Mouse (Mus musculus): Measurements from ENCODE around the gene Apaf1. TPM values are rescaled to one million over a fixed set of nuclear protein-coding genes. Genes with fewer than 3 reads are reported as not detected.

Gene Apaf1
- polyA plus RNA-seq, 1 experiment from 2014 or later = 6.8 TPM

- Histone ChIP-seq H3K9ac (no peak overlapping the region), H3K9me3 (replicated peaks) (no peaks in the 10 kb centered on the region), H3K4me3 (replicated peaks) (no peak overlapping the region), H3K4me2 (no peak overlapping the region), H3K27ac (no peak overlapping the region), H3K36me3 (no peaks in the 10 kb centered on the region), H3K4me1 (replicated peaks) (peaks cover 9% of the 10 kb centered on the region), H3K27me3 (peaks cover 51% of the 10 kb centered on the region)
- ATAC-seq (ENCODE audit: low read depth) = no peak
- no peak for DNase-seq
- WGBS (ENCODE audit: insufficient replicate concordance) = 35% methylated on average over 4 of the region's 4 CpGs
Observed at GRCm38 (mm10) chr10:90970560-90970959, 112.0 kb downstream of the Apaf1 start.

DNA sequence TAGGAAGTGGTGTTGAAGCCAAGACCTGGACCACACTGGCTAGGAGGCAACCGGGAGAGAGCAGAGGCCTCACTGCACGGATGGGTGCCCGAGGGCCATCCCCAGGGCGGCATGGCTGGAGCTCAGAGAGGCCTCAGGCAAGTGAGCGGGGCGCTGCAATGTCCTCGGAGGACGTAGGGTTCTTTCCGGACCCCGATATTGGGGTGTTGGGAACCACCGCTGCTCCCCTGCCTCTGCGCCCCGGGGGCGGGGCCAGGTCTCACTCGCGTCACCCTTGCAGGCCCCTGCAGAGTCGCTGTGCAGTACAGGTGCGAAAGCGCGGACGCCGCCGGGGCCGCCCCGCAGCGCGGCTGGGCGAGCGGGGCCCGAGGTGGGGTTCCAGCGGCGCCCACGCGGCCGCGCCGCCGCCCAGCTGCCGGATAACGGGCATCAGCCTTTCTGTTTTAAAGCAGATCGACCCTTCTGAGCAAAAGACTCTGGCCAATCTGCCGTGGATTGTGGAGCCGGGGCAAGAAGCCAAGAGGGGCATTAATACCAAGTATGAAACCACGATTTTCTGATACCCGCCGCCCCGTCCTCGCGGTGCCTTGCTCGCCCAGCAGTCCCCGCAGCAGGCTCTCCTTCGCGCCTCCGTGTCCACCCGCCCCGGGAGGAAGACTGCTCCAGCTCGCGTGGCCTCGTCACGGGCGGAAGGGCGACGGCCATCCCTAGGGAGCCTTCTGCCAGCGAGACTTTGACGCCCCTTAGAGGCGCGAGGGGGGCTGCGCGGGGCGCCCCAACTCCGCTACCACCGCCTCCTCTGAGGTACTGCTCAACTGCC, 113.0 kb downstream of the Apaf1 start:
- ATAC-seq (ENCODE audit: low read depth) (no peak), DNase-seq (no peak)
- Histone ChIP-seq H3K9me3 (replicated peaks) (no peaks in the 10 kb centered on the region), H3K9ac (no peak overlapping the region), H3K4me1 (replicated peaks) (peaks cover 9% of the 10 kb centered on the region), H3K36me3 (no peaks in the 10 kb centered on the region), H3K4me2 (peak overlapping the region; percentile 67), H3K4me3 (replicated peaks) (peak overlapping the region; percentile 46), H3K27me3 (peaks cover 54% of the 10 kb centered on the region), H3K27ac (no peak overlapping the region)
- WGBS (ENCODE audit: insufficient replicate concordance) = 5% methylated on average over 72 of the region's 72 CpGs

- H3K27me3 ChIP-seq = peaks cover 54% of the 10 kb centered on the region
- 81% methylated on average over 10 of the region's 10 CpGs for WGBS (ENCODE audit: insufficient replicate concordance)
- ATAC-seq (ENCODE audit: low read depth) (no peak), DNase-seq (no peak)
- peaks cover 9% of the 10 kb centered on the region for H3K4me1 ChIP-seq (replicated peaks)
- no peak overlapping the region for H3K4me2 ChIP-seq
- H3K36me3 ChIP-seq = no peaks in the 10 kb centered on the region
- no peak overlapping the region for H3K4me3 ChIP-seq (replicated peaks)
- no peak overlapping the region for H3K27ac ChIP-seq
- no peak overlapping the region for H3K9ac ChIP-seq
- H3K9me3 ChIP-seq (replicated peaks) = no peaks in the 10 kb centered on the region
Observed at GRCm38 (mm10) chr10:90968247-90968646, 114.3 kb downstream of the Apaf1 start.

DNA sequence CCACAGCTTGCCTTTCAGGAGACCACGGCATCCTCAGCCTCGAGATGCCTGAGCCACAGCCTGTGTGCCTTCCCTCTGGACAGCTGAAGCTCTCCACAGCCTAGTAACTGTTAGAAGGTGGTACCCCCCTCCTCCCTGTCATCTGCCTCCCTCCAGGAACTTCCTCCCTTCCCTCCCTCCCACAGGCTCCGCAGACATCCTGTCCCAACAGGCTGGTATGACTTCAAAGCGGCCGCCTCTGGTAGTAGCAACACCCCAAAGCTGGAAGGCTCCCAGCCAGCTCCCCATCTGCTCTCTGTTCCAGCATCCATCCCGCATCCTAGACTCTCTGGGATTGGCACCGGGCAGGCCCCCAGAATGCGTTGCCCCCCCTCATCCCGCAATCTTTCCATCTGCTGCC, 115.7 kb downstream of the Apaf1 start:
- 10% methylated on average over 9 of the region's 9 CpGs for WGBS (ENCODE audit: insufficient replicate concordance)
- DNase-seq = no peak
- no peaks in the 10 kb centered on the region for H3K9me3 ChIP-seq (replicated peaks)
- H3K27ac ChIP-seq = no peak overlapping the region
- no peaks in the 10 kb centered on the region for H3K36me3 ChIP-seq
- no peak overlapping the region for H3K4me3 ChIP-seq (replicated peaks)
- H3K27me3 ChIP-seq = peaks cover 54% of the 10 kb centered on the region
- peaks cover 9% of the 10 kb centered on the region for H3K4me1 ChIP-seq (replicated peaks)
- ATAC-seq (ENCODE audit: low read depth) = no peak
- no peak overlapping the region for H3K4me2 ChIP-seq
- no peak overlapping the region for H3K9ac ChIP-seq

- Histone ChIP-seq H3K36me3 (no peaks in the 10 kb centered on the region), H3K4me1 (replicated peaks) (peaks cover 9% of the 10 kb centered on the region), H3K9me3 (replicated peaks) (no peaks in the 10 kb centered on the region), H3K9ac (no peak overlapping the region), H3K27me3 (peaks cover 51% of the 10 kb centered on the region), H3K4me3 (replicated peaks) (no peak overlapping the region), H3K4me2 (no peak overlapping the region), H3K27ac (no peak overlapping the region)
- ATAC-seq (ENCODE audit: low read depth) (no peak), DNase-seq (no peak)
- 37% methylated on average over 14 of the region's 14 CpGs for WGBS (ENCODE audit: insufficient replicate concordance)
Observed at GRCm38 (mm10) chr10:90965671-90966315, 116.8 kb downstream of the Apaf1 start.

DNA sequence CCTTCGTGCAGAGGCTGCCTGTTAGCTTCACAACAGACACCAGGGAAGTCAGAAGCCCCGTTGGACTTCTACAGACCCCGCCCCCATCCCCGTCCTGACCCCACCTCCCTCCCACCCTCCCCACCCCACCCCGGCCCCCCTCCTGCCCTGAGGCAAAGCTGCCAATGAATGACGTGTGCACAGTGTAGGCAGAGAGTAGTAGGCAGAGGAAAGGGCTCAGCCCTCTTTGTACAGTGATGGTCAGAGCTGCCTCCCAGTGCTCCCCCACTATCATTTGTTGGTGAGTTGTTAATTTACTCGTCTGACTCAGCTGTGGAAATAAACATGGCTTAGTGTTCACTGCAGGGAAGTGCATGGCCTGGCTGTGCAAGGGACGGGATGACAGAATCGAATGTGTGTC, 118.1 kb downstream of the Apaf1 start:
- Histone ChIP-seq H3K4me3 (replicated peaks) (no peak overlapping the region), H3K27ac (no peak overlapping the region), H3K36me3 (no peaks in the 10 kb centered on the region), H3K9ac (no peak overlapping the region), H3K9me3 (replicated peaks) (no peaks in the 10 kb centered on the region), H3K4me2 (no peak overlapping the region), H3K27me3 (peaks cover 40% of the 10 kb centered on the region), H3K4me1 (replicated peaks) (peaks cover 3% of the 10 kb centered on the region; the same call in 1 of the 2 replicates)
- WGBS (ENCODE audit: insufficient replicate concordance) = 26% methylated on average over 9 of the region's 9 CpGs
- DNase-seq (no peak), ATAC-seq (ENCODE audit: low read depth) (no peak)

GRCm38 (mm10) chr10:90960374-90960773, 122.2 kb downstream of the Apaf1 start:
- no peak for ATAC-seq (ENCODE audit: low read depth)
- Histone ChIP-seq H3K4me2 (no peak overlapping the region), H3K27ac (no peak overlapping the region), H3K9ac (no peak overlapping the region), H3K4me3 (replicated peaks) (no peak overlapping the region), H3K4me1 (replicated peaks) (no peaks in the 10 kb centered on the region), H3K9me3 (replicated peaks) (no peaks in the 10 kb centered on the region), H3K27me3 (0 out of 2 replicates have a peak, but pooled peaks cover under 1% of the 10 kb centered on the region), H3K36me3 (no peaks in the 10 kb centered on the region)
- DNase-seq = no peak
- 62% methylated on average over 7 of the region's 7 CpGs for WGBS (ENCODE audit: insufficient replicate concordance)

- no peaks in the 10 kb centered on the region for H3K9me3 ChIP-seq (replicated peaks)
- WGBS (ENCODE audit: insufficient replicate concordance) = 72% methylated on average over 6 of the region's 6 CpGs
- no peak overlapping the region for H3K4me2 ChIP-seq
- no peaks in the 10 kb centered on the region for H3K4me1 ChIP-seq (replicated peaks)
- H3K36me3 ChIP-seq = no peaks in the 10 kb centered on the region
- no peaks in the 10 kb centered on the region for H3K27me3 ChIP-seq
- no peak overlapping the region for H3K27ac ChIP-seq
- ATAC-seq (ENCODE audit: low read depth) = no peak
- no peak overlapping the region for H3K9ac ChIP-seq
- DNase-seq = no peak
- H3K4me3 ChIP-seq (replicated peaks) = no peak overlapping the region
Observed at GRCm38 (mm10) chr10:90953821-90954220, 128.7 kb downstream of the Apaf1 start.

DNA sequence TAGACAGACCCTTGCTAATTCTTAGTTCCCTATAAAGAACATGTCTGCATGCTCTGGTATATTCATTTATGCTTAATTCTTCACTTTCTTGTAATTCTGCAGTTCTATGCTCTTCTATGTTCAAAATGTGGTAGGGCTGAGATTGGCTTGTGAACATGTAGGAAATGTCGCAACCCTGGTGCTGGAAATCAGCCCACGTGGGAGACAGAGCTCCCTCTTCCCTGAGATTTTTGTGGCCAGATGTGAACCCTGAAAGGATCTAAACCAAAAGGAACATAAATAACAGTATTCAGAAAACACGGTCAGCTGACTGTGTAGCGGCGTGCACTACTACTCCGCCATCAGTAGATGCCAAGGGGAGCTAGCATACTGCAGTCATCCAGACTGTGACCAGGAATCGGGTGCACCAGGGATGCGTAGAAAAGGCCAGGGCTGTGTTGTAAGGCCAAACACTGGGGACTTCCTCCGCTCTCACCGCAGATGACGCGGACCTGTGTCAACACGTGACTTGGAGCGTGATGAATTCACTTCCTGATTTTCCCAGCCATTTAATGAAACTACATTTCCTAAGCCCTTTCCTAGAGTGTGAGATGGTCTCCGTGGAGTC, 129.4 kb downstream of the Apaf1 start:
- ATAC-seq (ENCODE audit: low read depth) (no peak), DNase-seq (no peak)
- 80% methylated on average over 15 of the region's 15 CpGs for WGBS (ENCODE audit: insufficient replicate concordance)
- H3K36me3 ChIP-seq = no peaks in the 10 kb centered on the region
- no peak overlapping the region for H3K4me2 ChIP-seq
- no peaks in the 10 kb centered on the region for H3K27me3 ChIP-seq
- H3K9ac ChIP-seq = no peak overlapping the region
- no peaks in the 10 kb centered on the region for H3K4me1 ChIP-seq (replicated peaks)
- H3K27ac ChIP-seq = no peak overlapping the region
- H3K4me3 ChIP-seq (replicated peaks) = no peak overlapping the region
- H3K9me3 ChIP-seq (replicated peaks) = no peaks in the 10 kb centered on the region

GRCm38 (mm10) chr10:90947608-90948373, 134.8 kb downstream of the Apaf1 start:
- DNase-seq = no peak
- WGBS (ENCODE audit: insufficient replicate concordance) = 80% methylated on average over 18 of the region's 18 CpGs
- H3K36me3 ChIP-seq = no peaks in the 10 kb centered on the region
- ATAC-seq (ENCODE audit: low read depth) = no peak
- H3K4me2 ChIP-seq = no peak overlapping the region
- no peak overlapping the region for H3K4me3 ChIP-seq (replicated peaks)
- no peak overlapping the region for H3K27ac ChIP-seq
- no peak overlapping the region for H3K9ac ChIP-seq
- H3K27me3 ChIP-seq = no peaks in the 10 kb centered on the region
- no peaks in the 10 kb centered on the region for H3K4me1 ChIP-seq (replicated peaks)
- H3K9me3 ChIP-seq (replicated peaks) = no peaks in the 10 kb centered on the region

GRCm38 (mm10) chr10:90947043-90947442, 135.5 kb downstream of the Apaf1 start:
- WGBS (ENCODE audit: insufficient replicate concordance) = 77% methylated on average over 6 of the region's 6 CpGs
- H3K4me1 ChIP-seq (replicated peaks) = no peaks in the 10 kb centered on the region

More at GRCm38 (mm10) chr10:90947043-90947442, 135.5 kb downstream of the Apaf1 start:
- Histone ChIP-seq H3K36me3 (no peaks in the 10 kb centered on the region), H3K9me3 (replicated peaks) (no peaks in the 10 kb centered on the region; the same call in 1 of the 2 replicates), H3K27me3 (no peaks in the 10 kb centered on the region), H3K9ac (no peak overlapping the region), H3K4me3 (replicated peaks) (no peak overlapping the region), H3K4me2 (no peak overlapping the region), H3K27ac (no peak overlapping the region)
- DNase-seq (no peak), ATAC-seq (ENCODE audit: low read depth) (no peak)
